Mouse (Mus musculus): ENCODE data around the gene Rnf17. TPM values are rescaled to one million over a fixed set of nuclear protein-coding genes. Genes with fewer than 3 reads are reported as not detected.

The Rnf17 gene
- polyA plus RNA-seq, 1 experiment from 2014 or later, result not detected

DNA sequence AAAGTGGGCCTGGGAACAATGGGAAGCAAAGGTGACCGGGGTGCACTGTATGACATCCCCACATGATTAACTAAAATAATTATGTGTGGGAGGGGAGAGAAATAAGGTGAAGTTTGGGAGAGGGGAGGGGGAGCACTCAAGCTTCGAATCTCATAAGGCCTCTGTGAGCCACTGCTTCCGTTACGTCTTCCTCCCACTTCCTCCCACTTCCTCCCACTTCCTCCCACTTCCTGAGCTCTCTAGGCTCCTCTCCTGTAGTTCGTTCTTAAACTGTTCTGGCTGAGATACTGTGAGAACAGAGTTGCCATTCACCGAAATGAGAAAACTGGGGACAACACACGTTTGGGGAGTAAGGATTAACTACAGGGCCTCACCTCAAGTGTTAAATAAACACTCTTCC is 165.1 kb downstream of the Rnf17 start:
- DNase-seq (ENCODE audit: low read depth, low spot score), result no peak
- in situ Hi-C loops (cut with MboI; ENCODE audit: low pct_unique_long_range_greater_than_20kb), result no loop called here
- ChIA-PET POLR2A (no interaction called here), CTCF (interaction anchor here (1.1 kb wide), 2 partner anchors 9 to 11 kb away, joined by 3 read pairs; no protein-coding TSS in a partner anchor)
- H3K27me3 ChIP-seq, result no peaks in the 10 kb centered on the region
- no peak for ATAC-seq
- no peak for TF ChIP-seq CTCF (IDR thresholded peaks at IDR 0.05)

DNA sequence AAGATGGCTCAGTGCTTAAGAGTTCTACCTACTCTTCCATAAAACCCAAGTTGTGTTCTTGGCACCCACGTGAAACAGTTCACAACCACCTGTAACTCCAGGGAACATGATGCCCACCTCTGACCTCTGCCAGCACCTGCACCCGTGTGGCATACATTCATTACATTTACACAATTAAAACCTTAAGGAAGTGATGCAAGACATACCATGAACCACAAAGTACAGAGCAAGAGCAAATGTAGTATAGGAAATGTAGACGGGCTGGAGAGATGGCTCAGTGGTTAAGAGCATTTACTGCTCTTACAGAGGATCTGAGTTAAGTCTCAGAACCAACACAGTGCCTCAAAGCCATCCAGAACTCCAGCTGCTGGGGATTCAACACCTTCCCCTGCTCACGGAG is 166.7 kb downstream of the Rnf17 start:
- in situ Hi-C loops (cut with MboI; ENCODE audit: low pct_unique_long_range_greater_than_20kb), result no loop called here
- DNase-seq (ENCODE audit: low read depth, low spot score), result no peak
- H3K27me3 ChIP-seq, result no peaks in the 10 kb centered on the region
- ATAC-seq, result no peak
- ChIA-PET POLR2A (no interaction called here), CTCF (interaction anchor here (1.0 kb wide), 1 partner anchor 15 kb away, joined by 3 read pairs; no protein-coding TSS in a partner anchor)
- TF ChIP-seq CTCF (IDR thresholded peaks at IDR 0.05), result no peak

DNA sequence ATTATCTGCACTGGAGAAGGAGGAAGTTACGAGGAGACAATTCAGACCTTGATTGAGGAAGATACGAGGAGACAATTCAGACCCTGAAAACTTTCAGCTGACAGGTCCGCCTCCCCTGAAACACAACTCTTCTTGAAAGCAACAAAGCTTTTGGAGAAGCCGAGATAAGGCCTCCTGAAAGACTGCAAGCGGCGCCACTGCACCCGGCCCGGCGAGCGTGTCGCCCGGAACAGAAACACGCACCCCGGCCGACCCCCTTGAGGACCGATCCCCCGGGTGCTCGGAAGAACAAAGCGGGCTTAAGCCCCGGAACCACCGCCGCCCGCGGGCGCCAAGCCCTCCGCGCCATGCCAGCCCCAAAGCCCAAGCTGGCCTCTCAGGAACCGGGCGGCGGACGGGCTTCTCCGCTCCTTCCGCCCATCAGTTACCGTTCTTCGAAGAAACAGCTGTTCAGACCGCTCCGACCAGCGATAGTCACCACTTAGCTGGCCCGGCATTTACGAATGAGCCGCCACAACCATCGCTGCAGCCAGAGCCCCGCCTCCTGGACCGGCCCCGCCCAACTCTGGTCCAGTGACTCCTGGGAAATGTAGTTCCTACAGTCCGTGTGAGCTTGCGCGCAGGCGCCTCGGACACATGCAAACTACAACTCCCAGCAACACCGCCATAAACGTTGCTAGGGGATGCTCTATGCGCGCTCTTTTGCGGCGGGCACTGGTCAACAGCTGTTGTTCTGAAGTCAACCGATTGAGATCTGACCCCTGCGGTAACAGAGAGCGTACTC is 169.1 kb downstream of the Rnf17 start:
- POLR2A ChIA-PET, result no interaction called here
- no peak for TF ChIP-seq CTCF (IDR thresholded peaks at IDR 0.05)
- peak; percentile 89 for ATAC-seq
- no peaks in the 10 kb centered on the region for H3K27me3 ChIP-seq
- CTCF ChIA-PET, result interaction anchor here (1.0 kb wide), 1 partner anchor 16 kb away, joined by 3 read pairs; no protein-coding TSS in a partner anchor
- peak; percentile 70 for DNase-seq (ENCODE audit: low read depth, low spot score)
- in situ Hi-C loops (cut with MboI; ENCODE audit: low pct_unique_long_range_greater_than_20kb), result no loop called here

DNA sequence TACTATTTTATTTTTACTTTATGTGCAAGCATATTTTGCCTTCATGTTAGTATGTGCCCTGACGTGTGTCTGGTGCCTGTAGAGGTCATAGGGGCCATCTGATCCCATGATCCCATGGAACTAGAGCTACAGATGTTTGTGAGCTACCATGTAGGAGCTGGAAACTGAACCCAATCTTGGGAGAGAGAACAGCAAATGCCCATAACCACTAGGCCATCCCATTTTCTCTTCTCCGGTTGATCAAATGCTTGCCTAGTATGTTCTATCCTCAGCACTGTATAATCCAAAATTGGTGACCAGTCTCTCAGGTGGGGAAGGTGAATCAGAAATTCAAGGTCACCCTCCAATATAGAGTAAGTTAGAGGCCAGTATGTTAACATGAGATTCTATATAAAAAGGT is 170.2 kb downstream of the Rnf17 start:
- in situ Hi-C loops (cut with MboI; ENCODE audit: low pct_unique_long_range_greater_than_20kb), result no loop called here
- no peak for TF ChIP-seq CTCF (IDR thresholded peaks at IDR 0.05)
- ChIA-PET POLR2A (interaction anchor here (1.1 kb wide), 1 partner anchor 10 kb away, joined by 3 read pairs; no protein-coding TSS in a partner anchor), CTCF (interaction anchor here (1.2 kb wide), 1 partner anchor 22 kb away, joined by 3 read pairs; no protein-coding TSS in a partner anchor)
- ATAC-seq, result no peak
- no peaks in the 10 kb centered on the region for H3K27me3 ChIP-seq
- no peak for DNase-seq (ENCODE audit: low read depth, low spot score)

Other genes with a start within 250 kb of the Rnf17 start
- gene Gzmg, start 243.0 kb upstream of the Rnf17 start, polyA plus RNA-seq (2021), result 5.3 TPM
- gene Gzmn, start 228.0 kb upstream of the Rnf17 start, polyA plus RNA-seq (2021), result 0.06 TPM
- 2.8 TPM for gene Gzmf, start 191.2 kb upstream of the Rnf17 start, polyA plus RNA-seq (2021)
- gene Gzmc, start 167.9 kb upstream of the Rnf17 start, polyA plus RNA-seq (2021), result not detected
- gene Gzmb, start 140.3 kb upstream of the Rnf17 start, polyA plus RNA-seq (2021), result 0.06 TPM
- not detected for gene Atp12a, start 37.5 kb upstream of the Rnf17 start, polyA plus RNA-seq (2021)
- 13.1 TPM for gene Cenpj, start 172.8 kb downstream of the Rnf17 start, polyA plus RNA-seq (2021)
- gene Parp4, start 173.0 kb downstream of the Rnf17 start, polyA plus RNA-seq (2021), result 28.3 TPM

All from Patski (cell line).